Comparison of ENCODE assay signal across 9 mouse cellular contexts in genomic region chr7:115624907-115625552, GRCm38 (mm10).
DNase-seq lines count a peak whose midpoint lies in the region; ATAC-seq and TF ChIP-seq lines count a peak whose summit lies in the region.
"Had no signal": no experiment of that assay in that cellular context is flagged by ENCODE, and none has a peak within 500 bp of the region (broad histone marks: within the 10 kb centered on the region; RNA-seq: fewer than 3 reads in every experiment).

No protein-coding gene starts in this region.

- no peak for TF ChIP-seq POLR2A in brain, embryonic 14.5 days (IDR thresholded peaks at IDR 0.05; ENCODE audit: borderline replicate concordance, extremely low read depth, insufficient read depth, insufficient read length, poor library complexity, severe bottlenecking)

- no peak overlapping the region for H3K9ac ChIP-seq in midbrain, embryonic 13.5 days (replicated peaks)

- intact Hi-C loops in gastrocnemius, adult 2 months (cut with DNase I), result no loop called here
- intact Hi-C loops in gastrocnemius, postnatal 36 days (cut with DNase I), result no loop called here
- intact Hi-C loops in heart, postnatal 10 days (cut with DNase I), result no loop called here

- H3K27ac ChIP-seq in gastrocnemius, adult 2 months, result peak overlapping the region; percentile 16
- peak overlapping the region; percentile 56 for H3K27ac ChIP-seq in midbrain, embryonic 13.5 days

- TF ChIP-seq CTCF in gastrocnemius, adult 2 months (IDR thresholded peaks at IDR 0.05), result no peak
- no peak for TF ChIP-seq CTCF in brain, embryonic 14.5 days (IDR thresholded peaks at IDR 0.05; ENCODE audit: borderline replicate concordance, extremely low read depth, insufficient read depth, insufficient read length)

- DNase-seq in gastrocnemius, adult 2 months, result no peak
- DNase-seq in gastrocnemius, postnatal 36 days, result no peak
- DNase-seq in brain, embryonic 14.5 days (ENCODE audit: low read depth), result peak; percentile 68
- peak; percentile 6 to 20 for DNase-seq in heart, postnatal 10 days
- no peak for DNase-seq in adrenal gland, postnatal 4 days (ENCODE audit: low spot score in 2 of 2)
- no peak for DNase-seq in gastrocnemius, postnatal 10 days
- no peak for DNase-seq in layer of hippocampus, adult 9-11 months
- DNase-seq: kidney, postnatal 14 days had no signal

- H3K27me3 ChIP-seq in midbrain, embryonic 13.5 days, result no peaks in the 10 kb centered on the region

- no peaks in the 10 kb centered on the region for H3K9me3 ChIP-seq in midbrain, embryonic 13.5 days

- 0 out of 2 replicates have a peak overlapping the region, but pooled peaks have one; percentile 13 for H3K4me2 ChIP-seq in midbrain, embryonic 13.5 days (replicated peaks)

- peaks cover 22% of the 10 kb centered on the region for H3K4me1 ChIP-seq in midbrain, embryonic 13.5 days (replicated peaks)

- ATAC-seq in midbrain, embryonic 13.5 days, result 0 out of 2 replicates have a peak, but pooled peaks have one; percentile 17

- H3K36me3 ChIP-seq in midbrain, embryonic 13.5 days, result no peaks in the 10 kb centered on the region

- no peak overlapping the region for H3K4me3 ChIP-seq in gastrocnemius, adult 2 months
- H3K4me3 ChIP-seq in midbrain, embryonic 13.5 days (replicated peaks), result no peak overlapping the region

- 23% methylated on average over 8 of the region's 8 CpGs for WGBS in midbrain, embryonic 13.5 days

Comparison
In these comparisons a context has a peak if more than half of its experiments do, and no peak if none do; other contexts are left out.
1. DNase-seq: peak in brain, embryonic 14.5 days (single experiment) and heart, postnatal 10 days (2 of 2); none in gastrocnemius, adult 2 months (single experiment), gastrocnemius, postnatal 36 days (0 of 2), adrenal gland, postnatal 4 days (0 of 2), gastrocnemius, postnatal 10 days (single experiment) and layer of hippocampus, adult 9-11 months (single experiment).